Mouse (Mus musculus) heart, embryonic 11.5 days (tissue): ENCODE data around the gene Afmid. TPM values are rescaled to one million over a fixed set of nuclear protein-coding genes. Genes with fewer than 3 reads are reported as not detected.
A peak's percentile ranks its signal among the peaks of the same experiment; 100 is the strongest.

Experiments used
- ATAC-seq: fragments of 200-750 bp; cut with Nextera tagmentation; replicated peaks from 2 replicates; pipeline ENCODE4 v1.8.0; 2017; ENCODE audit warnings: moderate library complexity; ENCODE audit not compliant: insufficient number of reproducible peaks, low FRiP score, low TSS enrichment
- H3K27ac ChIP-seq: fragments of 300-500 bp; sonication (generic); 2 replicates; pipeline ENCODE4 v1.5.1; 2014; ENCODE audit warnings: mild to moderate bottlenecking, low read depth, low read length
- H3K27me3 ChIP-seq: fragments of 300-500 bp; sonication (generic); 2 replicates; pipeline ENCODE4 v1.6.1; 2014; ENCODE audit warnings: mild to moderate bottlenecking, low read length, mixed read lengths; ENCODE audit not compliant: control insufficient read depth, insufficient read depth
- H3K36me3 ChIP-seq: fragments of 300-500 bp; sonication (generic); 2 replicates; pipeline ENCODE4 v1.6.1; 2014; ENCODE audit warnings: mild to moderate bottlenecking, low read length, moderate library complexity, mixed read lengths; ENCODE audit not compliant: control insufficient read depth, insufficient read depth
- H3K4me1 ChIP-seq: fragments of 300-500 bp; sonication (generic); 2 replicates; pipeline ENCODE4 v1.6.1; 2014; ENCODE audit warnings: low read length; ENCODE audit not compliant: control insufficient read depth, insufficient read depth
- H3K4me2 ChIP-seq: fragments of 300-500 bp; sonication (generic); 2 replicates; pipeline ENCODE4 v1.6.1; 2014; ENCODE audit warnings: mild to moderate bottlenecking, moderate library complexity
- H3K4me3 ChIP-seq: fragments of 300-500 bp; sonication (generic); 2 replicates; pipeline ENCODE4 v1.5.1; 2014; ENCODE audit warnings: low read depth, low read length
- H3K9ac ChIP-seq: fragments of 300-500 bp; sonication (generic); 2 replicates; pipeline ENCODE4 v1.6.1; 2014; ENCODE audit warnings: mild to moderate bottlenecking, low read depth, low read length, moderate library complexity
- H3K9me3 ChIP-seq: fragments of 300-500 bp; sonication (generic); replicated peaks from 2 replicates; pipeline ENCODE4 v1.6.1; 2016; ENCODE audit warnings: low read length; ENCODE audit not compliant: control insufficient read depth
- WGBS: fragments of 180-500 bp; shearing (Covaris S2); extraction: QIAGEN DNeasy Blood & Tissue Kit; methylation state at CpG from one replicate; pipeline ENCODE4 v1.1.7; 2014; ENCODE audit not compliant: insufficient replicate concordance; 5-methylcytosine and 5-hydroxymethylcytosine counted together
- polyA plus RNA-seq: library from polyadenylated mRNA; unstranded; fragments of >200 nt; fragmentation: Nextera tagmentation; extraction: Ambion mirVana; gene quantifications from 2 replicates; pipeline ENCODE4 v1.2.1, GENCODE M21; 2014

Afmid gene
- polyA plus RNA-seq: 13.1 and 14.3 TPM in 2 replicates

- peak within 1 kb of the TSS; percentile 81 for H3K4me2 ChIP-seq
- H3K4me3 ChIP-seq: peak within 1 kb of the TSS; percentile 65
- H3K4me1 ChIP-seq: peaks cover 57% of the 10 kb centered on the region
- peak within 1 kb of the TSS; percentile 89 for H3K27ac ChIP-seq
- peak within 1 kb of the TSS; percentile 86 for H3K9ac ChIP-seq
- H3K27me3 ChIP-seq: no peaks in the 10 kb centered on the region
- ATAC-seq: 0 out of 2 replicates have a peak, but pooled peaks have one; percentile 27
- H3K36me3 ChIP-seq: peaks cover 14% of the 10 kb centered on the region
- no peaks in the 10 kb centered on the region for H3K9me3 ChIP-seq
- under 1% methylated on average over 34 of the region's 34 CpGs for WGBS
These were observed at the start of gene Afmid, which contains the start of gene Tk1 for GRCm38 (mm10) chr11:117825333-117826101. TSS of gene Afmid (plus strand) at chr11:117825924. TSS of gene Tk1 (minus strand) at chr11:117826092.

- Histone ChIP-seq H3K36me3 (peaks cover 22% of the 10 kb centered on the region), H3K4me2 (no peak overlapping the region), H3K9me3 (no peaks in the 10 kb centered on the region), H3K4me1 (peaks cover 25% of the 10 kb centered on the region), H3K9ac (no peak overlapping the region), H3K4me3 (no peak overlapping the region), H3K27me3 (no peaks in the 10 kb centered on the region), H3K27ac (no peak overlapping the region)
- 92% methylated on average over 14 of the region's 14 CpGs for WGBS
- no peak for ATAC-seq
These were observed 49.5 kb upstream of the Afmid start for GRCm38 (mm10) chr11:117776085-117776792.

- Histone ChIP-seq H3K36me3 (peaks cover 16% of the 10 kb centered on the region), H3K9me3 (no peaks in the 10 kb centered on the region), H3K9ac (no peak overlapping the region), H3K4me1 (peaks cover 34% of the 10 kb centered on the region), H3K27ac (no peak overlapping the region), H3K4me2 (no peak overlapping the region), H3K27me3 (peaks cover 2% of the 10 kb centered on the region; the same call in 1 of the 2 replicates), H3K4me3 (no peak overlapping the region)
- no peak for ATAC-seq
- WGBS: 94% methylated on average over 5 of the region's 5 CpGs
These were observed 48.6 kb upstream of the Afmid start for GRCm38 (mm10) chr11:117777111-117777510.

GRCm38 (mm10) chr11:117778031-117778430 is 47.7 kb upstream of the Afmid start:
- Histone ChIP-seq H3K36me3 (peaks cover 11% of the 10 kb centered on the region), H3K9ac (no peak overlapping the region), H3K4me1 (peaks cover 37% of the 10 kb centered on the region), H3K4me2 (no peak overlapping the region), H3K27me3 (peaks cover 8% of the 10 kb centered on the region), H3K4me3 (no peak overlapping the region), H3K9me3 (no peaks in the 10 kb centered on the region), H3K27ac (no peak overlapping the region)
- ATAC-seq: no peak
- WGBS: 87% methylated on average over 11 of the region's 11 CpGs

GRCm38 (mm10) chr11:117778851-117779433 is 46.8 kb upstream of the Afmid start:
- Histone ChIP-seq H3K36me3 (peaks cover 11% of the 10 kb centered on the region), H3K4me2 (peak overlapping the region; percentile 99), H3K27ac (peak overlapping the region; percentile 96), H3K4me1 (peaks cover 46% of the 10 kb centered on the region), H3K9ac (peak overlapping the region; percentile 74), H3K4me3 (peak overlapping the region; percentile 52), H3K27me3 (peaks cover 17% of the 10 kb centered on the region), H3K9me3 (no peaks in the 10 kb centered on the region)
- no peak for ATAC-seq
- whole genome bisulfite sequencing: 47% methylated on average over 12 of the region's 12 CpGs

- H3K27me3 ChIP-seq: peaks cover 17% of the 10 kb centered on the region
- H3K4me3 ChIP-seq: peak overlapping the region; percentile 52
- 3% methylated on average over 38 of the region's 38 CpGs for WGBS
- H3K36me3 ChIP-seq: peaks cover 11% of the 10 kb centered on the region
- peak overlapping the region; percentile 96 for H3K27ac ChIP-seq
- H3K9ac ChIP-seq: peak overlapping the region; percentile 74
- H3K4me1 ChIP-seq: peaks cover 46% of the 10 kb centered on the region
- no peak for ATAC-seq
- H3K9me3 ChIP-seq: no peaks in the 10 kb centered on the region
- peak overlapping the region; percentile 99 for H3K4me2 ChIP-seq
These were observed 46.1 kb upstream of the Afmid start for GRCm38 (mm10) chr11:117779434-117780198.

- ATAC-seq: 0 out of 2 replicates have a peak, but pooled peaks have one; percentile 0
These were observed 45.6 kb upstream of the Afmid start for GRCm38 (mm10) chr11:117780199-117780515.

GRCm38 (mm10) chr11:117780582-117781111 is 45.1 kb upstream of the Afmid start:
- Histone ChIP-seq H3K4me3 (peak overlapping the region; percentile 52), H3K4me1 (peaks cover 46% of the 10 kb centered on the region), H3K27me3 (peaks cover 17% of the 10 kb centered on the region), H3K4me2 (peak overlapping the region; percentile 99), H3K36me3 (peaks cover 9% of the 10 kb centered on the region), H3K9me3 (no peaks in the 10 kb centered on the region), H3K9ac (peak overlapping the region; percentile 74), H3K27ac (peak overlapping the region; percentile 96)
- ATAC-seq: peak; percentile 73
- under 1% methylated on average over 19 of the region's 19 CpGs for WGBS

More at GRCm38 (mm10) chr11:117780199-117780515, 45.6 kb upstream of the Afmid start:
- Histone ChIP-seq H3K4me1 (peaks cover 46% of the 10 kb centered on the region), H3K4me3 (peak overlapping the region; percentile 52), H3K9ac (peak overlapping the region; percentile 74), H3K27me3 (peaks cover 17% of the 10 kb centered on the region), H3K9me3 (no peaks in the 10 kb centered on the region), H3K4me2 (peak overlapping the region; percentile 99), H3K36me3 (peaks cover 11% of the 10 kb centered on the region), H3K27ac (peak overlapping the region; percentile 96)
- 0% methylated on average over 17 of the region's 17 CpGs for WGBS
